In the genomic region with DNA sequence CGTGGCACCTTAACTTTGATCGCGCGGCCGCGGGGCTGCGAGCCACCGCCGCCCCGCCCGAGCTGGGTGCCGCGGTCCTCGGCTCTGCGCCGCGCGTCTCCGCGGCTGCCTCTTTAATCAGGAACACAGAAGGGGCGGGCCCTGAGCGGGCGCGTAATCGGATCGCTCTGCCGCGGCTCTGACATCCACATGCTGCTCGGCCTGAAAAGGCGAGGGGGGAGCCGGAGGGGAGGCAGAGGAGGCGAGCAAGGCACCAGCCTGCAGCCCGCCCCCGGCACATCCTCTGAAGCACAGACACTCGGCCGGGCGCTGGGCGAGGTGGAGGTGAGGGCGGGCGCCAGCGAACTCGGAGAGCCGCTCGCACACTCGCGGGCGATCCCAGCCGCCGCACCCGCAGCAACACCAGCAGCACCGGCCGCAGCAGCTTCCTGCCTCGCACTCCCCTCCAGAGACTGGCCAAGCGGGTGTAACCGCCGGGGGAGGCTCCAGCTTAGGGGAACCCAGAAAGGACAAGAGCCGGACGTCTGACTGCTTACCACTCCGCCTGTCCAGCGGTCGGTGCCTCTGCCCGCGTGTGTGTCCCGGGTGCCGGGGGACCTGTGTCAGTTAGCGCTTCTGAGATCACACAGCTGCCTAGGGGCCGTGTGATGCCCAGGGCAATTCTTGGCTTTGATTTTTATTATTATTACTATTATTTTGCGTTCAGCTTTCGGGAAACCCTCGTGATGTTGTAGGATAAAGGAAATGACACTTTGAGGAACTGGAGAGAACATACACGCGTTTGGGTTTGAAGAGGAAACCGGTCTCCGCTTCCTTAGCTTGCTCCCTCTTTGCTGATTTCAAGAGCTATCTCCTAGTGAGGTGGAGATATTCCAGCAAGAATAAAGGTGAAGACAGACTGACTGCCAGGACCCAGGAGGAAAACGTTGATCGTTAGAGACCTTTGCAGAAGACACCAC, we compare ENCODE assay signal across 8 mouse cellular contexts. TPM values are rescaled to one million over a fixed set of nuclear protein-coding genes. Genes with fewer than 3 reads are reported as not detected.
DNase-seq lines count a peak whose midpoint lies in the region; ATAC-seq lines count a peak whose summit lies in the region.

TSS of gene Nrp2 (plus strand) at position 128 of the 959 bp plus-strand sequence.

- peak; percentile 89 for DNase-seq in adrenal gland, adult 8-10 months
- peak; percentile 91 for DNase-seq in embryo, embryonic 10.5 days (ENCODE audit: low spot score)
- peak; percentile 73 to 76 for DNase-seq in gastrocnemius, postnatal 36 days
- DNase-seq in left cerebral cortex, postnatal 36 days (ENCODE audit: low spot score in 2 of 2) = peak; percentile 74 to 82
- peak; percentile 70 for DNase-seq in right cerebral cortex, postnatal 14 days
- DNase-seq in urinary bladder, postnatal 25 days (ENCODE audit: low spot score) = peak; percentile 72

- peak; percentile 47 for ATAC-seq in inflammation-experienced regulatory T-cells, adult 6 months
- peak; percentile 76 for ATAC-seq in megakaryocyte-erythroid progenitor cell, adult 5-6 weeks (replicated peaks; ENCODE audit: low FRiP score, low TSS enrichment, poor library complexity, severe bottlenecking)

- intact Hi-C loops in gastrocnemius, postnatal 36 days (cut with DNase I) = loop anchor here (5.0 to 10.0 kb wide), 2 partner anchors 779 to 1326 kb away; no protein-coding TSS in a partner anchor
- intact Hi-C loops in left cerebral cortex, postnatal 36 days (cut with DNase I) = loop anchor here (5.0 to 10.0 kb wide), 2 partner anchors 259 to 1399 kb away; no protein-coding TSS in a partner anchor

RNA-seq across cellular contexts. Expression of gene Nrp2, which starts in this region (rescaled TPM):
- 10 to 100 TPM; 38.0 to 54.0 (median 45.8) TPM for total RNA-seq in adrenal gland, adult 8-10 months (2022)
- total RNA-seq in gastrocnemius, postnatal 36 days (2021) = 1 to 10 TPM; 3.8 to 4.2 TPM
- under 1 TPM in 1 of 3 experiments, not detected in 2; 0.05 TPM for polyA plus RNA-seq in inflammation-experienced regulatory T-cells, adult 6 months (2017; shearing (Covaris generic))
- 10 to 100 TPM; 19.0 to 39.3 TPM for total RNA-seq in left cerebral cortex, postnatal 36 days (2021)
- total RNA-seq in megakaryocyte-erythroid progenitor cell, adult 5-6 weeks (2014; fragmentation: Nextera tagmentation) = 0.05 and 0.17 TPM in 2 replicates
- total RNA-seq in megakaryocyte-erythroid progenitor cell, adult 5-6 weeks (2017) = 0.34 TPM in 1 of 2 replicates, not detected in the other

Comparison
In these comparisons a context has a peak if more than half of its experiments do, and no peak if none do; other contexts are left out.
1. Peak in every context shown above with its lines: DNase-seq and ATAC-seq.
2. Peak in ATAC-seq in inflammation-experienced regulatory T-cells, adult 6 months; RNA of the gene not detected or under 1 TPM.
3. Peak in ATAC-seq in megakaryocyte-erythroid progenitor cell, adult 5-6 weeks; RNA of the gene not detected or under 1 TPM.